Mouse (Mus musculus) thymus, adult 2 months (tissue): Measurements from ENCODE around the gene Fam89a.

Experiments used
- CTCF ChIP-seq: fragments of 200-500 bp; IDR thresholded peaks from 2 replicates; pipeline ENCODE4 v1.5.1; 2012; ENCODE audit warnings: mild to moderate bottlenecking, control low read depth, low read length, moderate library complexity, borderline replicate concordance; ENCODE audit not compliant: control insufficient read depth, poor library complexity, insufficient read depth; ENCODE audit errors: extremely low read depth
- POLR2A ChIP-seq: fragments of 200-500 bp; IDR thresholded peaks from 2 replicates; pipeline ENCODE4 v1.6.1; 2012; ENCODE audit warnings: mild to moderate bottlenecking, low read length, control low read depth, moderate library complexity; ENCODE audit not compliant: control insufficient read depth, poor library complexity, insufficient read depth; ENCODE audit errors: extremely low read depth

GRCm38 (mm10) chr8:124790676-124791075, 39.0 kb upstream of the Fam89a start:
- no peak for TF ChIP-seq CTCF
- TF ChIP-seq POLR2A: no peak
